Mouse (Mus musculus) large intestine, adult 2 months (tissue): ENCODE data around the gene Crb1. TPM values are rescaled to one million over a fixed set of nuclear protein-coding genes. Genes with fewer than 3 reads are reported as not detected.
"Not testable (repeated sequence)": the region's sequence is repeated elsewhere in the genome, so short reads cannot be mapped to it uniquely, and the experiment has no call there.

Experiments used
- DNase-seq: peaks from one replicate; pipeline ENCODE4 v3.0.0-alpha.2; 2012; ENCODE audit warnings: low read depth, low spot score
- WGBS: fragments of 180-500 bp; shearing (Covaris S2); methylation state at CpG from one replicate; pipeline ENCODE4 v1.1.7; 2018; 5-methylcytosine and 5-hydroxymethylcytosine counted together
- polyA plus RNA-seq: library from polyadenylated mRNA; depleted of rRNA; stranded (reverse); fragments of >200 nt; gene quantifications from 2 replicates; pipeline ENCODE4 v1.2.3, GENCODE M21; 2012; rRNA removed

Crb1 gene
- not detected in 2 replicates for polyA plus RNA-seq

DNA sequence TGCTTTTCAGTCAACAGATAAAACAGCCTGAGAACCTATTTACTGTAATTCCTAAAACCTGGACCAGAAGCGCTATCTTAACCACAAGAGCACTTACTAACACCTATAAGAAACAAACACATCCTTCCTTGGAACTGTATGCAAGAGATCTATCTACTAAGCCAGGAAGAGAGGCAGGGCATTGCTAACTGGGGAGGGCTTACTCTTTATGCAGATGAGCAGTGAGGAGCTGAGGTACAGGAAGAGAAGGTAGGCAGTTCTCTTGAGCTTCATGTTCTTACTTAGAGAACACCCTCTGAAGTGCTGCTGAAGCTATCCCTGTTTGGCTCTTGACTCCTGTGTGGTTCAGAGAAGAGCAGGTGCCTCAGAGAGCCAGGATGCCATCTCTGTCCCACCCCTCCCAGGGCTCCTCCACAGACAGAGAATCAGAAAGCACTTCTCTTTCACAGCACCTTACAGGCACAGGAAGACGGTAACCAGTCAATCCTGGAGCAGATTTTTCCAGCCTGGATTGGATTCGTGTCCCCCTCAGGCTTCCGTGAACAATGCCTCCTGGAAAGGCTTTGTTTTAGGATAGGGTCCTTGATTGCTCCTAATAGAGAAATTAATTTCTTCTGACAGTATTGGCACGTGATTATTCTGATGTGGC lies at the start of gene Crb1:
Crb1 (minus strand) TSS at position 463 of the 649 bp plus-strand sequence.
- DNase-seq = no peak

DNA sequence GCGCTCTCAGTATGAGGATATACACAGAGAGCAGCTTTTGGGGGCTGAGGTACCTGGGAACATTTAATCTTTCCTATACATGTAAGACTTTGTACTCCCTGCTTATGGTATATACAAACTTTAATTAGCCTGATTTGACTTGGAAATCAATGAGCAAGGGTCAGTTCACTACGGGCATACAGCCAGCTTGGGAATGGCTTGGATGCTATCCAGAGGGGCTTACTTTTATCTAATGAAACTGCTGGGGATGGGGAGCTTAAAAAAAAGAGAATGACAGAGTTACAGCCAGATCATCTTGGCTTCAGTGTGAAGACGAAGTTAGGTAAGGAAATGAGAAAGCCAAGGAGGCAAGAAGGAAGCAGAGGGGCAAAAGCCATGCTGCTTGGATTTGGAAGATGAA lies 48.1 kb upstream of the Crb1 start:
- 38% methylated on average over 3 of the region's 3 CpGs for WGBS
- DNase-seq = no peak

More for the DNA sequence above, at the start of gene Crb1:
- WGBS = 11% methylated on average over 5 of the region's 5 CpGs

DNA sequence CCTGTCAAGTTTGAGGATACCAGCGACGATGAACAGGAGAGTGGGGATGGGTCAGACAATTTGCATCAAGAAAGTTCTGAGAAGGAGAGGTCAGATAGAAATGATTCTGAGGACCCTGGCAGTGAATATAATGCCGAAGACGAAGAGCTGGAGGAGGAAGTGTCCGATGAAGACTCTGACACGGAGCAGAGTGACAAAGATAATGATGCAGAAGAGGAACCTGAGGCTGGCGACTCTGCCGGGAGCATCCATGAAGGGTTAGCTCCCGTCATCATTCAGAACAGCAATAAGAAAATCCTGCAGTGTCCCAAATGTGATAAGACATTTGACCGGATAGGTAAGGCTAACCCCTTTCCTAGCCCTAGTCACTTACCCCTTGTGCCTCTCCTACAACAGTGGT lies 47.0 kb upstream of the Crb1 start:
- DNase-seq = no peak
- WGBS = 64% methylated on average over 10 of the region's 10 CpGs

DNA sequence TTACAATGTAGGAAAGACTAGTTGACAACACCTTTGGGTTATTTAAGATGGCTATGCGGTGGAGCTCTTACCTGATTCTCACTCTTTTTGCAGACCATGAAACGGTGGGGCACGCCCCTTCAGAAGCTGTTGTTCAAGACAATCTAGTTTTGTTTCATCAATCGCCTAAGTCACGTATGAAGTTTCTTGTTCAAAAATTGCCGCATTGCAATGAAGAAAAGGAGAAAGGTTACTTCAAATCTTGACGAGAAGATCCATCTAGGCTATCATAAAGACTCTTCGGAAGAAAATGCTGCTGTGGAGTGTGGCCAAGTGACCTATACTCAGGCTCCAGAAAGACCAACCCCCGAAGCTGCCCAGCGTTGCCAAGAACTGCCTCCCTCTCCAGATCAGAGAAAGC lies 46.0 kb upstream of the Crb1 start:
- DNase-seq = no peak
- 7% methylated on average over 10 of the region's 10 CpGs for WGBS

DNA sequence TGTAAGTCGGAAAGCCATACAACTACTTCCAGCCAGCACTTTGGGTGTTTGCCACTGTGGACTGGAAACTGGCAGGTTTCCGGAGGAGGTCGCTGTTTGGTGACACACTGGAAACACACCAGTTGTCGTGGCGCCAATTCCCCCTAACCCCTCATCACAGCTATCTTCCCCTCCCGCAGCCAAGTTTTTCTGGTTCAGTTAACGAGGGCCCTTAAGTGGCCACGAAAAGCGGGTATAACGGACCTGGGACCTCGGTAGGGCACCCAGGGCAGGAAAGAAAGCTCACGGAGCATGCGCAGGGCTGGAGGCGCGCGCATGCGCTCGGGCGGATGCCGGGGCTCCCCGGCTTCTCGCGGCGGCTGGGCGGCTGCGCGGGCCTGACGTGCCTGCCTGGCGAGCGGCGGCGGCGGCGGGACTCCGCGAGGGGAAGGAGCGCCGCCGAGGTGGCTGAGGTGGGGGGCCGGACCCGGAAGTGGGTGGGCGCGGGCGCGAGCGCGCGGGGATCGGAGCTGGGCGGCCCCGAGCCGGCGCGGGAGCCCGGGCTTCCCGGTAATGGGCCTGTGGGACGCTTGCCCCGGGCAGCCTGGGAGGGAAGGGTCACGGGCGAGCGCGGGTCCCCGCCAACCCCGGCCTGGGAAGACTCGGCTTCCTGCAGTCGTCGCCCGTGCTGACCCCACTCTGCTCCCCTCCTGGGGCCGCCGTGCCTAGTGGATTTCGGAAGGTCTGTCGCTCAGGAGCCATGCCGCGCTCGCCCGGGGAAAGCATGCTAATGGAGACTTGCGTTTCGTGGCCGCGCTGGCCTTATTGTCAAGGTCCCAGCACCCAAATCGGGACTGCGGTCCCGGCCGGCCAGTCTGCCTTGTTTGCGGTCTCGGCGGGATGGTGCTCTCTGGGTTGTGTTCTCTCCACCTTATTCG lies 45.2 kb upstream of the Crb1 start, which contains the start of gene Zbtb41:
Zbtb41 (plus strand) TSS at position 414 of the 917 bp plus-strand sequence.
- under 1% methylated on average over 88 of the region's 88 CpGs for WGBS
- DNase-seq = peak; percentile 39

DNA sequence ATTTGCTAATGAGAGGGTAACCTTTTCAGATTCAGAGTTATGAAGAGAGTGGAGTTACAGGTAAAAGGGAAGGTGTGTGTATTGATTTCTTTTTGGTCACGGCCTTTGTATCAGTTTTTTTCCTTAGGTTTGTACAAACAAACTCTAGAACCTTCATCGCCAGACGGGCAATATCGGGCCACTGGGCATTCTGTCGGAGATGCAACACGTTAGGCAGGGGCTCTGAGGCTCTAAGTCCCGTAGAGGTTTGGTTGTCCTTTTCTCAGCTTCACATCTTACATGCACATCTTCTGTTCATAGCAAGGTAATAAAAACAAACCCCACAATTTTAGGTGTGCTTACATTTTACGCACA lies 44.6 kb upstream of the Crb1 start:
- WGBS = 2% methylated on average over 8 of the region's 8 CpGs
- DNase-seq = no peak

DNA sequence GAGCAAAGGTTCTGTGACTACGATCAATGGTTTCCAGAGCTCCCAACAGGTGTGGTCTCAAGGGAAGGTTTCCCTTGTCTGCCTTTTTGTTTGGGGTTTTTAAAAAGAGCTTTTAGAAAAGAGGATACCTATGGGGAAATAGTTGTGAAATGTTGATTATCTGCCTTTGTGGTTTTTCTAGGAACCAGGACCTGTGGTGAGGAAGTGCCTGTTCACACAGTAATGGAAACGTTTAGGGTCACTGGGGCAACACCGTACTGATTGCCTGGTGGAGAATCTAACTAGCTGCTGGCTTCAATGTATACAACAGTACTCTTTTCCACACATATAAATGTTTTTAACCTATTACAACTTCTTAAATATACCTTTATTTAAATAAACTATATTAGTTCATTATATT lies 36.6 kb upstream of the Crb1 start:
- 72% methylated on average over 3 of the region's 3 CpGs for WGBS
- DNase-seq = no peak

DNA sequence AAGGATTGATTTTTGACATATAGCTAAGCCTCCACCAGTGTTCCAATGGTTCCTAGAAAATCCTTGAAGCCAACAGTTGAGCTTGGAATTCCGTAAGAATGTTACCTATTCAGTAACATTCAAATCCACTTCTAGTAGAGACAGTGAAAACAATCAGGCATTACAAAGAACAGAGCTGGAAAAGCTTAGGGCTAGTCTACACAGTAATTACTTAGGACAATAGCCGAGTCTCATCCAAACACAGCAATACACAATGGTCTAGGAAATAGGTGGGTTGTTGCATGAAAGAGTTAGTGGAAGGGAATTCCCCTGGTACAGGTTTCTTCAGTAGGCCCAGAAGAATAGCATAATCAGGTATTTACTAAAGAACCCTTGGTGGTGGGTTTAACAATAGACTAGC lies 35.5 kb upstream of the Crb1 start:
- WGBS = 90% methylated on average over 2 of the region's 2 CpGs
- not testable (repeated sequence) for DNase-seq

DNA sequence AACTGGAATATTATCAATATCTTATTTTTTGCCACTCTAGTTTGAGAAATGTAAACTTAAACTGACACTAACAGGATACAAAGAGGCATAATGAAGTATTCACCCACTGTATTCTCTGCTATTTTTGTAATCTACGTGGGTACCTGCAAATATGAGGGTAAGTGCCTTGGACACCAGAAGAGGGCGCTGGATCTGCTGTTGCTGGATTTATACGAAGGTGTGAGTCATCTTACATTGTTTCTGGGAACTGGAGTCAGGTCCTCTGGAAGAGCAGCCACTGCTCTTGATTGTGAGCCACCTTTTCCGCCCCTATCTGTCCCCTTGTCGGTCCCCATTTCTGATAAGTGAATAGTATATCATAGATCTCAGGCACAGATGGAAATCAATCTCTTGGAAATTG lies 30.8 kb upstream of the Crb1 start:
- no peak for DNase-seq
- 55% methylated on average over 5 of the region's 5 CpGs for WGBS

DNA sequence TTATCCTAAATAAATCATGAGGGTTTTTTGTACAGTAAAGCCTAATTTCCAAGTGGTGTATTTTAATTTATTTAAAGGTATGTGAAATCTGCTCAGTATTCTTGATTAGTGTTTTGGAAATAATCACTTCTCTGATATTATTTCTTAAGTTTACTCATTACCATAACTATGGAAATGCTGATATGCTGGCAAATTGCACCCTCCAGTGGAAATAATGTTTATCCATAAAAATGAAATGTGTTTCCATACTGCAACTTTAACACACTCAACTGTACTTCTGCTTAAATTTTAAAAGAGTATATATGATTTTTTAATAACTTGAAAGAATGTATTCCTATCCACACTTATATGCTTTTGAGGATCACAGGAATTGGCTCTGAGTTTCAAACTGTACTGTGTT lies 28.9 kb upstream of the Crb1 start:
- DNase-seq = no peak

DNA sequence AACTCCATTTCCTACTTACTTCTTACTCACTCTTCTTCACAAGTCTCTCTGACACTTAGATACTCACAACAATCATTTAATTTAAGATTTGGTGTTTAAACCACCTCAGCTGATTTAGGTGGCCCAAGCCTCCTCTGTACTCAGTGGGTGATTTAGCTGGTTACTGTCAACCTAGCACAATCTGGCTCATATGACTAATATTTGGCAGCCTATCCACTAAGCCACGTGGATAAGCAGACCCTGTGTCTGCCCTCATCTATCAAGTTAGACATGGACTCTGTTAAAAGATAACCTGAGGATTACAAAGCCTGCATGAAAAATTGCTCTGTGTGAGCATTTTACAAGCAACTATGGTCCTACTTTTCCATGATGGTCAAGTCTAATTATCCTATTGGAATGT lies 19.7 kb upstream of the Crb1 start:
- WGBS = 4% methylated on average over 1 of the region's 1 CpGs

DNA sequence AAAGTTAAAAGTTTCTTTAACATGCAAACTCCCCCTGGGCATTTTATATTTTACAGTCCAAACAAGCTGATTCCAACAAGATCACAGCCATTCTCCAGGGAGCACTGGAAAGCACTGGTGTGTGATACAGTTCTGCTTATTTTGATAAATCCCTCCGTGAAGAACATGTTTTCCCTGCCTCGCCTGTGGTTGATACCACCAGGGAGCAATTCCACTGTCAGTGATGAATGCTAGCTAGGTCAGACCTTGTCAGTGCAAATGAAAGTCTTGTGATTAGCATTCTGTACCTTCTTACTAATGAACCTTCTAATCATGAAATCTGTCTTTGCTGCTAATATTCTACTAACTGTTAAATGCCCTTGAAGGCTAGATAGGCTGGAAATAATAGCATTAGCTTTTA lies 14.8 kb upstream of the Crb1 start:
- DNase-seq = no peak
- WGBS = 69% methylated on average over 2 of the region's 2 CpGs

More for the DNA sequence above, 19.7 kb upstream of the Crb1 start:
- DNase-seq = no peak

DNA sequence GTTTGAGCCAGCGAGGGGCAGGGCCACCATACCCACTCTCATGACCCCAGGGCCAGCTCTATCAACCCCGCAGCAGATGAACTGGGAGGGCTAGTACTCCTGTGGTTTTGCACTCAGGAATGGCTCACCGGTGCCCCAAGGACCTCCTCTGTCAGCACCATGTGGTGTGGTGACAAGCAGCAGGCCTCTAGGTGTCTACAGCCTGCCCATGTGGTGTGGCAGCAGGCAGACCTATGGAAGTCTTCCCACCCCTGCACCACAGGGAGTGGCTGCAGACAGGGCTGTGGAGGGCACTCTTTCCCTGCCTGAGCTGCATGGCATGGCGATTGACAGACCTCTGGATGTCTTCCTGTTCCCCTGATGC lies 2.7 kb upstream of the Crb1 start:
- 34% methylated on average over 4 of the region's 4 CpGs for WGBS

DNA sequence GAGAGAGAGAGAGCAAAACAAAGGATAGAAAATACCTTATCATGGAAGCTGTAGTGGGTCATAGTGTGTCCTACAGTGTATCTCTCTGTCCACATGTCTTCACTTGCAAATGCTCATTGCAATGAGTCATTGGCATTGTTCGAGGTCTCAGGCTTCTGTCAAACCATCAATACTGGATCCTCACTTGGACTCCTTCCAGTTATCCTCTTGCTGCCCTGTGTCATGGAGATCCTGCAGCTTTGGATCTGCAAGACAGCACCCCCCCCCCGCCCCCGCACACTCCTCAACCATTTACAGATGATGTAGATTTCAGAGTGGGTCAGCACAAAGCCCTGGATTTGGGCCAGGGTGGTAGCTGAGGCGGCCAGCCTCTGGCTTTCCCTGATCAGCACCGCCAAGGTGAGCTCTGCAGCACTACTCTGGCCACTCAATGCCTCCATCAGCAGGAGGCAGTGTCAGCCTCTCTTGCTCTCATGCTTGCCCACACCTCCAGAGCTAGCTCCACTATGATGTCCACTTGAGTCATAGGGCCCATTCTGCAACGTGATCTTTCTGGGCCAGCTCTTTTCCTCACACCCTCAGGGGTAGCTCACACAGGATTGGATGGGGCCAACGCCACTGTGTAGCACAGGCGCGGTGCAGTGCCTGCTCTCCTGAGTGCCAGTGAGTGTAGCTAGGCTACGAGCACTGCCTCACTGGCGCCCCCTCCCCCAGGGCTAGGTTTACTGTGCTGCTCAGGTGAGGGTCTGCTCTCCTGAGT lies 2.1 kb upstream of the Crb1 start:
- no peak for DNase-seq

More for the DNA sequence above, 2.7 kb upstream of the Crb1 start:
- no peak for DNase-seq

DNA sequence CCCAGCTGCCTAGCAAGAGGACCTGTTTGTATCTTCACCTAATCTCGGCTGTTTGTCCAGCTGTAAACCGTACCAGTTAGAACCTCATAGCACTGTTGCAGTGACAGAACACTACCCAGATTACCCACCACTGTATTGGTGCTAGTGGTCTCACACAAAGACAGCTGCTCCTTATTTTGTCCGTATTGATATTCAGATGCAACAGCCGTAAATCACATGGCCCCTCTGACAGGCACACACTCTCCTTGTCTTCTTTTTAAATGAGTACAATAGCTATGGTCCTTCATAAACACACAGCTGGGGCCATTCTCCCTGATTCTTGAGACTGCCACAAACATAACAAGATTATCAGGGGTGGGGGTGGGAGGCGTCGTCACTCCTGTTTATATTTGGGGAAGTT lies 1.0 kb downstream of the Crb1 start:
- 36% methylated on average over 6 of the region's 6 CpGs for WGBS

More for the DNA sequence above, 2.1 kb upstream of the Crb1 start:
- 28% methylated on average over 11 of the region's 11 CpGs for WGBS

DNA sequence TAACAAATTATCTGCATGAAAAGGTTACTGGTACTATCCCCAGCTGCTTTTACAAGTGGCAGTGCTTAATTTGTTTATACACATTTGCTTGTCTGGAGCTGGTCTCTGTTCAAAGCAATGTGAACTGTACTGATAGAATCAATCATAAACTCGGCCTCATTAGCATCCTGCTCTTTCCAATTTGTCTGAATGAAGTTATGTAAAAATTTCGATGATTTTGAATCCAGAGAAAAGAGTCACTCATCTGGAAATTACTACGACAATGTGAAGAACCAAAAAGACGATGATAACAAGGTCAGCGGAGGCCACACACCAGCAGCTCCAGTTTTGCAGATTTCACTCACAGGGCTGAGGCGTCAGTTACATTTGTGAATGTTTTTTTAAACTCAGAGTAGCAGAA lies 5.6 kb downstream of the Crb1 start:
- 72% methylated on average over 6 of the region's 6 CpGs for WGBS
- DNase-seq = no peak

More for the DNA sequence above, 1.0 kb downstream of the Crb1 start:
- DNase-seq = no peak

DNA sequence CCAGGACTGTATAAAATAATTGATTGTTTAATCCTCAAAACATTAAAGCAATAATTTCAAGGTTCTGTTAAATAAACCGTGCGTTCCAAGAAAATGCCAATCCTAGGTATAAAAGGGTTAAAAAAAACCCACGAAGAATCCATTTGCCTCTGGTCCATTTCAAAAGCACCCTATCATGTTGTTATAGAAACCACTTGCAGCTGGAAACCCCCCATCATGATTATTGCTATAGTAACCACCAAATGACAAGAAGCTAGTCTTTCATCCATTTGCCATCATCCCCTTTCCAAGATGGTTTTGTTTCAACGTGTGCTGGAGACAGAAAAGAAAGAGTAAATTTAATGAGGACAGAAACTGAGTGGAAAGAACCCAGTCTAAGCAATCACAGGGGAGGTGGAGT lies 28.3 kb downstream of the Crb1 start:
- 55% methylated on average over 4 of the region's 4 CpGs for WGBS
- DNase-seq = no peak

DNA sequence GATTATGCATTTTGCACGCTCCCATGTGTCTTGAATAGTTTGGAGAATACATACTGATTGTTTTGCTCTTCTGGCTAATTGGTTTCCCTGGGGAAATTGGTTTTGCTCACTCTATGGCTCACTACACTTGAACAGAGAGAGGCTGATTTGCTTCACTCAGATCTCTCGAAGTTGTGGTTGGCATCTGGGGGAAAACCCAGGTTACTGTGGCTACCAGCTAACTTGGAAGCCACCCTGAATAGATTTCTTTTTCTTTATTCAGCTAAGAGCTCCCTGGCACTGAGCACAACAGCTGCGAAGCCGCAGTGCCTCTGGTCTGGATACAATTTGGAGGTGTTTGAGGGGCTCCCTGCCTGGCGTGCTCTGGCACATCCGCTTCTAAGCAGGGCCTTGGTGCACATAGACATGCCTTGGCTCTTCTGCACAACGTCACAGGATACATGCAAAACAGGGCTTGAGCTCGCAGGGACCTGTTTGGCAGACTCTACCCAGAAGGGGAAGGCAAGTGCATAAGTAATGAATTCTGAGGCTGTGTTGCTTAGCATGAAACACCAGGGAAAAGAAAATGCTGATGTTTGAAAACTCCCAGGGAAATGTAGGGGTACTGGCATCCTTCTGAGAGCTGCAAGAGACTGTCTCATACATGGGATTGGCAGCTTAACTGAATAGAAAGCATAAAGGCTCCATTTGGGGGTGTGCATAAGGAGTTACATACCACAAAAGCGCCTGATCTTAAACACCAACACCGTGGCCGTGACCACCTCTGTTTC lies 30.1 kb downstream of the Crb1 start:
- DNase-seq = no peak
- 76% methylated on average over 11 of the region's 11 CpGs for whole genome bisulfite sequencing

DNA sequence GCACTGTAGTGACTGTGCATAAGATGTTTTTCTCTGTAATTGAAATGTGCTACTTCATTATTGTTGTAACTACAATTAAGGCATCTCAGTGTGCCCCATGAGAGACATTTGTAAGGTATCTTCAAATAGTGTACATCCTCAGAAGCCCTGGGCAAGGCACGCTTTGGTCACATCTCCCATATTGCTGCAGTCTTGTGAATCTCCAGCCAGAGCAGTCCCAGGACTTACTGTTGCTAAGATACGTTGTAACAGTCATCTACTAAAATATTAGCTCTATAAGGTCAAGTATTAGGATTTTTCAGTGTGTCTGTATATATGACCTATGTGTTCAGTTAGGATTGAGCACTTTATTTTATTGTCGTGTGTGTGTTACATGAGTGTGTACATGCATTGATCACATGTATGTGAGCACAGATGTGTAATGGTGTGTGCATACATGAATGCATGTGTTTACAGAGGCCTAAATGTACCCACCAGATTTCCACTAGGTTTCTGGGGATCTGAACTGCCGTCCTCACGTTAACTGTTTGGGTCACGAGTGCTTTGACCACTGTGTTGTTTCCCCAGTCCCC lies 30.8 kb downstream of the Crb1 start:
- DNase-seq = no peak
- WGBS = 82% methylated on average over 6 of the region's 6 CpGs
